Mouse (Mus musculus): ENCODE results near the gene Tcte1.
A peak's percentile ranks its signal among the peaks of the same experiment; 100 is the strongest.

The Tcte1 gene

GRCm38 (mm10) chr17:45563655-45564530 is 40.7 kb downstream of the Tcte1 start, which contains the start of gene Slc35b2:
Gene Slc35b2, plus strand, starts transcription at chr17:45563874.
- no peak for DNase-seq (ENCODE audit: extremely low spot score, low read depth, low spot score)

GRCm38 (mm10) chr17:45564531-45565084 is 41.4 kb downstream of the Tcte1 start:
- DNase-seq (ENCODE audit: extremely low spot score, low read depth, low spot score) = no peak

GRCm38 (mm10) chr17:45565103-45565502 is 41.9 kb downstream of the Tcte1 start:
- DNase-seq (ENCODE audit: extremely low spot score, low read depth, low spot score) = no peak

- DNase-seq (ENCODE audit: extremely low spot score, low read depth, low spot score) = no peak
Measured at GRCm38 (mm10) chr17:45566031-45566359, 42.8 kb downstream of the Tcte1 start.

- DNase-seq (ENCODE audit: extremely low spot score, low read depth, low spot score) = no peak
Measured at GRCm38 (mm10) chr17:45566360-45567161, 43.3 kb downstream of the Tcte1 start.

GRCm38 (mm10) chr17:45567162-45567601 is 43.9 kb downstream of the Tcte1 start:
- no peak for DNase-seq (ENCODE audit: extremely low spot score, low read depth, low spot score)

- no peak for DNase-seq (ENCODE audit: extremely low spot score, low read depth, low spot score)
Measured at GRCm38 (mm10) chr17:45568990-45569389, 45.8 kb downstream of the Tcte1 start.

- DNase-seq (ENCODE audit: extremely low spot score, low read depth, low spot score) = no peak
Measured at GRCm38 (mm10) chr17:45569999-45570398, 46.8 kb downstream of the Tcte1 start.

GRCm38 (mm10) chr17:45572103-45573086 is 49.2 kb downstream of the Tcte1 start:
- DNase-seq (ENCODE audit: extremely low spot score, low read depth, low spot score) = no peak

GRCm38 (mm10) chr17:45573087-45573779 is 50.0 kb downstream of the Tcte1 start, which contains the start of gene Hsp90ab1:
Gene Hsp90ab1, minus strand, starts transcription at chr17:45573271.
- DNase-seq (ENCODE audit: extremely low spot score, low read depth, low spot score) = peak; percentile 80

- no peak for DNase-seq (ENCODE audit: extremely low spot score, low read depth, low spot score)
Measured at GRCm38 (mm10) chr17:45573780-45574123, 50.5 kb downstream of the Tcte1 start.

- DNase-seq (ENCODE audit: extremely low spot score, low read depth, low spot score) = no peak
Measured at GRCm38 (mm10) chr17:45574129-45574761, 51.0 kb downstream of the Tcte1 start.

GRCm38 (mm10) chr17:45575123-45575897 is 52.1 kb downstream of the Tcte1 start:
- no peak for DNase-seq (ENCODE audit: extremely low spot score, low read depth, low spot score)

- DNase-seq (ENCODE audit: extremely low spot score, low read depth, low spot score) = no peak
Measured at GRCm38 (mm10) chr17:45578242-45578641, 55.0 kb downstream of the Tcte1 start.

- no peak for DNase-seq (ENCODE audit: extremely low spot score, low read depth, low spot score)
Measured at GRCm38 (mm10) chr17:45578843-45579242, 55.6 kb downstream of the Tcte1 start.

- no peak for DNase-seq (ENCODE audit: extremely low spot score, low read depth, low spot score)
Measured at GRCm38 (mm10) chr17:45579554-45579953, 56.3 kb downstream of the Tcte1 start.

GRCm38 (mm10) chr17:45580958-45581477 is 57.8 kb downstream of the Tcte1 start:
- no peak for DNase-seq (ENCODE audit: extremely low spot score, low read depth, low spot score)

GRCm38 (mm10) chr17:45581567-45581983 is 58.3 kb downstream of the Tcte1 start:
- no peak for DNase-seq (ENCODE audit: extremely low spot score, low read depth, low spot score)
